Mouse (Mus musculus) intestine, embryonic 16.5 days (tissue): Measurements from ENCODE around the gene Smco1. TPM values are rescaled to one million over a fixed set of nuclear protein-coding genes. Genes with fewer than 3 reads are reported as not detected.
"Not testable (repeated sequence)": the region's sequence is repeated elsewhere in the genome, so short reads cannot be mapped to it uniquely, and the experiment has no call there.

Source experiments
- ATAC-seq: fragments of 200-750 bp; cut with Nextera tagmentation; 2 replicates; pipeline ENCODE4 v1.8.0; 2017; ENCODE audit warnings: moderate TSS enrichment, moderate library complexity
- H3K27ac ChIP-seq: fragments of 300-500 bp; sonication (generic); 2 replicates; pipeline ENCODE4 v1.5.1; 2014; ENCODE audit warnings: mild to moderate bottlenecking, low read length
- H3K27me3 ChIP-seq: fragments of 300-500 bp; sonication (generic); replicated peaks from 2 replicates; pipeline ENCODE4 v1.6.1; 2014; ENCODE audit warnings: low read length, control low read depth, mixed read lengths; ENCODE audit not compliant: control insufficient read depth, insufficient read depth
- H3K36me3 ChIP-seq: fragments of 300-500 bp; sonication (generic); 2 replicates; pipeline ENCODE4 v1.6.1; 2014; ENCODE audit warnings: low read length, control low read depth; ENCODE audit not compliant: control insufficient read depth, insufficient read depth
- H3K4me1 ChIP-seq: fragments of 300-500 bp; sonication (generic); 2 replicates; pipeline ENCODE4 v1.6.1; 2014; ENCODE audit warnings: low read length, control low read depth, mixed read lengths; ENCODE audit not compliant: control insufficient read depth, insufficient read depth
- H3K4me2 ChIP-seq: fragments of 300-500 bp; sonication (generic); 2 replicates; pipeline ENCODE4 v1.6.1; 2014; ENCODE audit warnings: low read depth, low read length, control low read depth
- H3K4me3 ChIP-seq: fragments of 300-500 bp; sonication (generic); 2 replicates; pipeline ENCODE4 v1.5.1; 2014; ENCODE audit warnings: mild to moderate bottlenecking, low read length
- H3K9ac ChIP-seq: fragments of 300-500 bp; sonication (generic); 2 replicates; pipeline ENCODE4 v1.6.1; 2014; ENCODE audit warnings: low read depth, low read length
- H3K9me3 ChIP-seq: fragments of 300-500 bp; sonication (generic); 2 replicates; pipeline ENCODE4 v1.6.1; 2016; ENCODE audit warnings: low read length, control low read depth; ENCODE audit not compliant: control insufficient read depth
- WGBS: fragments of 180-500 bp; shearing (Covaris S2); extraction: QIAGEN DNeasy Blood & Tissue Kit; methylation state at CpG from one replicate; pipeline ENCODE4 v1.1.7; 2014; 5-methylcytosine and 5-hydroxymethylcytosine counted together
- polyA plus RNA-seq: library from polyadenylated mRNA; unstranded; fragments of >200 nt; fragmentation: Nextera tagmentation; extraction: Ambion mirVana; gene quantifications from 2 replicates; pipeline ENCODE4 v1.2.1, GENCODE M21; 2015

Gene Smco1
- polyA plus RNA-seq, 1 experiment from 2014 or later: not detected

GRCm38 (mm10) chr16:32264225-32264624 lies 7.0 kb upstream of the Smco1 start:
- not testable (repeated sequence) for H3K36me3 ChIP-seq, H3K9me3 ChIP-seq, H3K9ac ChIP-seq, H3K4me1 ChIP-seq, H3K4me2 ChIP-seq, H3K27me3 ChIP-seq, H3K27ac ChIP-seq, ATAC-seq, H3K4me3 ChIP-seq
- WGBS: 91% methylated on average over 2 of the region's 2 CpGs

- H3K36me3 ChIP-seq: no peaks in the 10 kb centered on the region
- no peak overlapping the region for H3K9ac ChIP-seq
- H3K4me1 ChIP-seq: no peaks in the 10 kb centered on the region
- ATAC-seq: no peak
- H3K27ac ChIP-seq: no peak overlapping the region
- H3K9me3 ChIP-seq: no peaks in the 10 kb centered on the region
- WGBS: 55% methylated on average over 9 of the region's 9 CpGs
- H3K27me3 ChIP-seq: no peaks in the 10 kb centered on the region
- no peak overlapping the region for H3K4me3 ChIP-seq
- no peak overlapping the region for H3K4me2 ChIP-seq
These were observed 2.1 kb downstream of the Smco1 start for GRCm38 (mm10) chr16:32273338-32273737.

GRCm38 (mm10) chr16:32275041-32275440 lies 3.8 kb downstream of the Smco1 start:
- H3K27me3 ChIP-seq: no peaks in the 10 kb centered on the region
- ATAC-seq: no peak
- H3K36me3 ChIP-seq: peaks cover 4% of the 10 kb centered on the region
- peaks cover 3% of the 10 kb centered on the region for H3K4me1 ChIP-seq
- H3K9me3 ChIP-seq: 0 out of 2 replicates have a peak, but pooled peaks cover 4% of the 10 kb centered on the region
- H3K4me3 ChIP-seq: no peak overlapping the region
- 89% methylated on average over 6 of the region's 6 CpGs for WGBS
- no peak overlapping the region for H3K4me2 ChIP-seq
- no peak overlapping the region for H3K27ac ChIP-seq
- no peak overlapping the region for H3K9ac ChIP-seq

- H3K4me1 ChIP-seq: peaks cover 3% of the 10 kb centered on the region
- H3K9ac ChIP-seq: no peak overlapping the region
- H3K27me3 ChIP-seq: no peaks in the 10 kb centered on the region
- H3K9me3 ChIP-seq: 0 out of 2 replicates have a peak, but pooled peaks cover 7% of the 10 kb centered on the region
- peaks cover 7% of the 10 kb centered on the region for H3K36me3 ChIP-seq
- no peak overlapping the region for H3K4me2 ChIP-seq
- WGBS: 77% methylated on average over 1 of the region's 1 CpGs
- no peak overlapping the region for H3K4me3 ChIP-seq
- no peak for ATAC-seq
- H3K27ac ChIP-seq: no peak overlapping the region
These were observed 4.6 kb downstream of the Smco1 start for GRCm38 (mm10) chr16:32275830-32276229.

- ATAC-seq: peak; percentile 98
- 0% methylated on average over 75 of the region's 75 CpGs for WGBS
- Histone ChIP-seq H3K27ac (peak within 1 kb of the TSS; percentile 98), H3K36me3 (peaks cover 7% of the 10 kb centered on the region), H3K4me3 (peak within 1 kb of the TSS; percentile 86), H3K9ac (peak within 1 kb of the TSS; percentile 93), H3K27me3 (no peaks in the 10 kb centered on the region), H3K4me1 (peaks cover 3% of the 10 kb centered on the region), H3K4me2 (peak within 1 kb of the TSS; percentile 70), H3K9me3 (0 out of 2 replicates have a peak, but pooled peaks cover 7% of the 10 kb centered on the region)
These were observed 6.3 kb downstream of the Smco1 start, which contains the start of gene Rnf168 for GRCm38 (mm10) chr16:32277308-32278256. Rnf168 (plus strand) TSS chr16:32277459.

GRCm38 (mm10) chr16:32278396-32278795 lies 7.1 kb downstream of the Smco1 start:
- Histone ChIP-seq H3K4me1 (peaks cover 6% of the 10 kb centered on the region), H3K9ac (peak overlapping the region; percentile 93), H3K27ac (peak overlapping the region; percentile 98; the same call in 1 of the 2 replicates), H3K36me3 (peaks cover 7% of the 10 kb centered on the region), H3K4me3 (peak overlapping the region; percentile 86), H3K9me3 (0 out of 2 replicates have a peak, but pooled peaks cover 7% of the 10 kb centered on the region), H3K4me2 (peak overlapping the region; percentile 70), H3K27me3 (no peaks in the 10 kb centered on the region)
- 50% methylated on average over 7 of the region's 7 CpGs for WGBS
- ATAC-seq: no peak

- WGBS: 94% methylated on average over 8 of the region's 8 CpGs
- Histone ChIP-seq H3K27me3 (no peaks in the 10 kb centered on the region), H3K4me2 (no peak overlapping the region), H3K9me3 (0 out of 2 replicates have a peak, but pooled peaks cover 7% of the 10 kb centered on the region), H3K4me1 (peaks cover 12% of the 10 kb centered on the region), H3K4me3 (no peak overlapping the region), H3K27ac (no peak overlapping the region), H3K9ac (no peak overlapping the region), H3K36me3 (peaks cover 7% of the 10 kb centered on the region)
- ATAC-seq: no peak
These were observed 8.9 kb downstream of the Smco1 start for GRCm38 (mm10) chr16:32280211-32280610.

- Histone ChIP-seq H3K36me3 (peaks cover 10% of the 10 kb centered on the region), H3K4me1 (peaks cover 12% of the 10 kb centered on the region), H3K4me3 (no peak overlapping the region), H3K4me2 (no peak overlapping the region), H3K27me3 (no peaks in the 10 kb centered on the region), H3K9ac (no peak overlapping the region), H3K9me3 (0 out of 2 replicates have a peak, but pooled peaks cover 7% of the 10 kb centered on the region), H3K27ac (no peak overlapping the region)
- ATAC-seq: no peak
These were observed 11.3 kb downstream of the Smco1 start for GRCm38 (mm10) chr16:32282608-32283007.

- Histone ChIP-seq H3K4me3 (no peak overlapping the region), H3K4me2 (no peak overlapping the region), H3K27me3 (no peaks in the 10 kb centered on the region), H3K27ac (no peak overlapping the region), H3K9ac (no peak overlapping the region), H3K4me1 (no peaks in the 10 kb centered on the region), H3K9me3 (no peaks in the 10 kb centered on the region), H3K36me3 (peaks cover 9% of the 10 kb centered on the region)
- 94% methylated on average over 4 of the region's 4 CpGs for WGBS
- no peak for ATAC-seq
These were observed 20.6 kb downstream of the Smco1 start for GRCm38 (mm10) chr16:32291821-32292220.
